Comparison of ENCODE assay signal across 32 mouse cellular contexts in genomic region chr16:38389284-38389893, GRCm38 (mm10). TPM values are rescaled to one million over a fixed set of nuclear protein-coding genes. Genes with fewer than 3 reads are reported as not detected.
"Had no signal": no experiment of that assay in that cellular context is flagged by ENCODE, and none has a peak within 500 bp of the region (broad histone marks: within the 10 kb centered on the region; RNA-seq: fewer than 3 reads in every experiment).

No protein-coding gene starts in this region.

- DNase-seq: kidney, adult 2 months; kidney, postnatal 25 days; layer of hippocampus, postnatal 36 days; liver, embryonic 13.5 days; lung, adult 2 months; lung, postnatal 14 days; midbrain, embryonic 14.5 days; right cerebral cortex, adult 18-20 months; right cerebral cortex, postnatal 14 days; right cerebral cortex, postnatal 4 days; thymus, adult 2 months; thymus, postnatal 14 days; thymus, postnatal 4 days had no signal

- H3K27ac ChIP-seq: kidney, postnatal 0 days; left cerebral cortex, adult 2 months; liver, embryonic 13.5 days; macrophage; neural tube, embryonic 12.5 days; neural tube, embryonic 15.5 days; stomach, postnatal 0 days had no signal

- H3K27me3 ChIP-seq: liver, embryonic 13.5 days; neural tube, embryonic 12.5 days; neural tube, embryonic 15.5 days had no signal

- H3K36me3 ChIP-seq: liver, embryonic 13.5 days; neural tube, embryonic 12.5 days; neural tube, embryonic 15.5 days had no signal

- H3K4me3 ChIP-seq: left cerebral cortex, adult 2 months; liver, embryonic 13.5 days; neural tube, embryonic 12.5 days; neural tube, embryonic 15.5 days had no signal

- H3K4me2 ChIP-seq: liver, embryonic 13.5 days; midbrain, embryonic 11.5 days; neural tube, embryonic 12.5 days; neural tube, embryonic 15.5 days had no signal

RNA-seq across cellular contexts. Expression of gene Popdc2, which starts 27.4 kb away (rescaled TPM):
- polyA plus RNA-seq: macrophage had no signal

RNA-seq across cellular contexts. Expression of gene Gm21987, which starts 42.5 kb away (rescaled TPM):
- total RNA-seq: layer of hippocampus, postnatal 10 days; layer of hippocampus, postnatal 36 days; left cerebral cortex, adult 2 months; left cerebral cortex, postnatal 10 days; left cerebral cortex, postnatal 36 days; liver, adult 2 months; megakaryocyte-erythroid progenitor cell, adult 5-6 weeks; midbrain, postnatal 0 days had no signal
- polyA plus RNA-seq: kidney, adult 2 months; kidney, embryonic 14.5 days; kidney, postnatal 0 days; large intestine, adult 2 months; limb, embryonic 11.5 days; limb, embryonic 14.5 days; liver, adult 2 months; liver, embryonic 13.5 days; liver, embryonic 16.5 days; lung, adult 2 months; macrophage; midbrain, embryonic 11.5 days; midbrain, embryonic 14.5 days; midbrain, postnatal 0 days; neural tube, embryonic 12.5 days; neural tube, embryonic 15.5 days; stomach, embryonic 14.5 days; stomach, postnatal 0 days; thymus, adult 2 months had no signal

RNA-seq across cellular contexts. Expression of gene Pla1a, which starts 43.6 kb away (rescaled TPM):
- total RNA-seq: megakaryocyte-erythroid progenitor cell, adult 5-6 weeks had no signal
- polyA plus RNA-seq: macrophage; stomach, embryonic 14.5 days had no signal

RNA-seq across cellular contexts. Expression of gene Maats1, which starts 47.4 kb away (rescaled TPM):
- total RNA-seq: liver, adult 2 months had no signal
- polyA plus RNA-seq: kidney, embryonic 14.5 days; liver, adult 2 months; liver, embryonic 13.5 days; macrophage; stomach, embryonic 14.5 days had no signal
